Mouse (Mus musculus) ovary, adult 10 weeks (tissue): ENCODE data around the gene Hsfy2. TPM values are rescaled to one million over a fixed set of nuclear protein-coding genes. Genes with fewer than 3 reads are reported as not detected.

Source experiments
- polyA plus RNA-seq: library from polyadenylated mRNA; stranded (reverse); fragments of 350-450 nt; fragmentation: Illumina TruSeq; extraction: RNeasy Lipid Tissue Mini Kit (QIAGEN cat#74804); gene quantifications from one replicate; pipeline ENCODE4 v1.2.3, GENCODE M21; 2014

The Hsfy2 gene
- not detected for polyA plus RNA-seq

DNA sequence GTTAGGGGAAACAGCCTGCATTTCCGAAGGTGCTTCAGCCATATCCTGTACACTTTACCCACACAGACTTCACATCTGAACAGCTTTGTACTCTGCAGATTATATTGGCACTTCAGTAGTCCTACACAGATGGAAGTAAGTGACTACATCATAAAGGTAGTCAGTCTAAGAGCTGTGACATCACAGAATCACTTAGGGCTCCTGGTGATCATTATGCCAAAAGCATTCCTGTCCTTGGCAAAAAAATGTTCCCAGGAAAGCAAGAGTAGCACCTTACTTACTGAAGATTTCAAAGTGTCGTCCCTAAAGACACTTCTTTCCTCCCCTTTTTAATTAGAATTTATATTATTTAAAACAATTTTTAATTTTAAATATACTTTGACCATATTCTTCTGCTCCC, at the start of gene Hsfy2:
Gene Hsfy2 (minus strand): TSS at position 101 of the 400 bp plus-strand sequence.

